Mouse (Mus musculus): Measurements from ENCODE around the gene Klhdc8b.

Gene Klhdc8b

DNA sequence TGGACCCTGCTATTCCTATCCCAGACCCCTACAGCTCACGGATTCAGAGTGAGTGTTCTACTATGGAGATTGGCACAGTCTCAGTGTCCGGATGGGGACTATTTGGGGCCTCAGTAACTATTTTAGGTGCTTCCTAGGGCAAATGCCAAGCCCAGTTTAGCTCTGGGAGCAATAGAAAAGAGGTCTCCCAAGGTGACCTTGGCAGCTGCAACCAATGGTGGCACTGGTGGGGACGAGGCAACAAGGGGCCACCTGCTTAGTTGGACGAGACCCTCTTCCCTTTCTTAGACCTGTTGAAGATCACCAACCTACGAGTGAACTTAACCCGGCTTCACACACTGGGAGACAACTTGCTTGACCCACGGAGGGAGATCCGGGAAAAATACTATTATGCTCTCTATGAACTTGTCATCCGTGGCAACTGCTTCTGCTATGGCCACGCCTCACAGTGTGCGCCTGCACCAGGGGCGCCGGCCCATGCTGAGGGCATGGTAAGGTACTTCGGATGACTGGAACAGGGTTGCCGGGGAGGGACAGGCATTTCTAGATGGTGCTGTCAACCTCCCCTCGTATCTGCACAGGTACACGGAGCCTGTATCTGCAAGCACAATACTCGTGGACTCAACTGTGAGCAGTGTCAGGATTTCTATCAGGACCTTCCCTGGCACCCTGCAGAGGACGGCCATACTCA, 20.3 kb upstream of the Klhdc8b start:
- DNase-seq (ENCODE audit: low spot score), result no peak

DNA sequence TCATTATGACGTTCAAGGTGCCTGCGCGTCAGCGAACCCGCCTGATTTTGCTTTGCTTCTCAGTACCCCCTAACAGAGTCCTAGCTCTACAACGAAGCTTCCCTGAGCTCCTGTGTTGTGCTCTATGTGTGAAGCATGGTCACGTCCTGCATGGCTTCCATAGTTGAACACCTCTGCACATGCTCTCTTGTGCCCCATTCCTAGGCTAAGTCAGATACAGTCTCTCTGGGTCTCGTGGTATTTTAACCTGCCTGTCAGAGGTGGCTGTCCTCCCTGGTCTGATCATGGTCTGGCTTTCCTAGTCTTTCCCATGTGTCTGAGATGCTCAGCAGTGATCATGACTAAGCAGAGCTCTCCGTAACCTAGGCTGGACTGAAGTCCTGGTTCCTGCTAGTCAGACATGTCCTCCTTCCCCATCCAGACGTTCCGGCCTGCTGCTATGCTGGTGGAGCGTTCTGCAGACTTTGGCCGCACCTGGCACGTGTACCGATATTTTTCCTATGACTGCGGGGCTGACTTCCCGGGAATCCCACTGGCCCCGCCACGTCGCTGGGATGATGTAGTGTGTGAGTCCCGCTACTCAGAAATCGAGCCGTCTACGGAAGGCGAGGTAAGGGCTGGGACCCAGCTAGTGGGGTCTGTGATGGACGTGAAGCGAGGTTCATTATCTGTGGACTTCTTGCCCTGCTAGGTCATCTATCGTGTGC, 19.6 kb upstream of the Klhdc8b start:
- no peak for DNase-seq (ENCODE audit: low spot score)

DNA sequence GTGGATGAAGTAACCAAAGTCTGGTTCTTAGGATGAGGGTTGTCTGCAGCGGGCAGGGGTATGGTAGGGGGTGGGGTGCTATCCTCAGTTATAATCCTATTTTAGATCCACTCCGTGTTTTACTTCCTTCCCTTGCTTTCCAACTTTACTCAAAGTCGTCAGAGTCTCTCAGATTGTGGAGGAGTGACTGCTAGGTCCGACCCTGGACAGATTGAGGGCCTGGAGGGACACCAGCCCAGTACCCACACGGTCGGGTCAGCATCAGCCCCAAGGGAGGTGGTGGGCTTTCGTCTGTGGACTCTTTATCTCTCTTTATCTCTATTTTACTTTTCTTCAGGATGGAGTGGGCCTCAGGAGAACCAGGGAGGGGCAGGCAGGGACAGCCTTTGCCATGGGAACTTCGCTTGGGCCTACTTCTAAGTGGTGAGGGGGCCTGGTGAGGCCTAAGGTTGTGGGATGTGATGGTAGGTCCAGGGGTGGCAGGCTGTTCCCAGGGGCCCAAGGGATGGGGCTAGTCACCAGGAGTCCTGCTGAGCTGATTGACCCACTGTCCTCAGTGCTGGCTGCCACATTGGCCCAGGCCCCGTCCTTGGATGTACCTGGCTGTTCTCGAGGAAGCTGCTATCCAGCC, 18.5 kb upstream of the Klhdc8b start, which contains the start of gene Lamb2:
TSS of gene Lamb2 (plus strand) at position 16 of the 631 bp plus-strand sequence.
- DNase-seq (ENCODE audit: low spot score), result no peak

GRCm38 (mm10) chr9:108479241-108479640, 17.9 kb upstream of the Klhdc8b start:
- DNase-seq (ENCODE audit: low spot score), result no peak

DNA sequence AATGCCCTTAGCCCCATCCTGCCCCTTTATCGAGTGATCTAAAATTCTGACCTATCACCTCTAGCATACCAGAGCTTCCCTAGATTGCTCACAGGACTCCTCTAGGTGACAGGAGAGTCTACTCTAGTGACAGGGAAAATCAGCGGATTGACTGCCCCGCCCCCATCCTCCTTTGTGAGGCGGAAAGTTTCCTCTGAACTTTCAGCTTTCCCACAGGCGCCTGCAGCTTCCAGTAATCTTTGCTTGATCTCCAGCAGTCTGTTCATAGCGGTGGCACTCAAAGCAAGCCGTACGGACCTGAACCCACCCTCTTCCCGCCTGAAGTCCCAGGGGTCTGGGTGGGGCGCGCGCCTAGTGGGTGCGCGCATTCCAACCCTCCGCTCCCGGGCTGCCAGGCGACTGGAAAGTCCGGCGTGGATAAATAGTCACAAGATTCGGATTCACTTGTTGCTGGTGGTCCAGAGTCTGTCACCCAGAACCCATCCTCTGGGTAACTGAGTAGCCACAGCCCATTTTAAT, 17.3 kb upstream of the Klhdc8b start:
- no peak for DNase-seq (ENCODE audit: low spot score)

- no peak for DNase-seq (ENCODE audit: low spot score)
These were observed 13.1 kb upstream of the Klhdc8b start for GRCm38 (mm10) chr9:108474528-108474927.

DNA sequence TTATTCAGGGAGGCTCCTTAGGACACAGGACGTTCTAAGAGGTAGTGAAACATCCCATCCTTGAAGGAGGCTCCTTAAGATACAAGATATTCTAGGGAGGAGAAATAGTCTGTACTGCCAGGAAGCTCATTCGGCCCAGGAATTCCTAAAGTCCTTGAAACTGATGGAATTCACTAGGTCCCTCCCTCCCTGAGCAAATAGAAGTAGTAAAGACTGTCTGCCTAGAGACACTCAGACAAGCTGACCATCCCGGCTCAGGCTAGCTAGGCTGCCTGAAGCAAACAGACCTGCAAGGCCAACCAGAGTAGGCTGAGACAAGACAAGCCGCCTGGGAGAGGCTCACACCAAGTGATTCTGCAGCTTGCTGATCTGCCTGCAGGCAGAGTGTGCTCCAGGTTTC, 8.5 kb upstream of the Klhdc8b start:
- DNase-seq (ENCODE audit: low spot score), result no peak

GRCm38 (mm10) chr9:108469430-108469829, 8.0 kb upstream of the Klhdc8b start:
- DNase-seq (ENCODE audit: low spot score), result no peak

DNA sequence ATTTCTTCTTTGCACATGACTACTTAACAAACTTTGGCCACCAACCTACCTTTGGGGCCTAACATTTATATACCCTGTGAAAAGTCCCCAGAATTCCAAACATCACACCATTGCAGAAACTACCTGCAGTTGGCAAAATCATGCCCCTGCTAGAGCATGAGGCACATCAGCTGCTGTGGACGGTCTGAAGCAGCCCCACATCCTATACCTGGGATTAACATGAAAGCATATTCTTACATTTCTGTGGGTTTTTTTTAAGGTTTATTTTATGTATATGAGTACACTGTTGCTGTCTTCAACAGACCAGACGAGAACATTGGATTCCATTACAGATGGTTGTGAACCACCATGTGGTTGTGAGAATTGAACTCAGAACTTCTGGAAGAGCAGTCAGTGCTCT, 4.8 kb upstream of the Klhdc8b start:
- DNase-seq (ENCODE audit: low spot score), result no peak

- DNase-seq (ENCODE audit: low spot score), result no peak
These were observed 2.3 kb upstream of the Klhdc8b start for GRCm38 (mm10) chr9:108463713-108464112.

DNA sequence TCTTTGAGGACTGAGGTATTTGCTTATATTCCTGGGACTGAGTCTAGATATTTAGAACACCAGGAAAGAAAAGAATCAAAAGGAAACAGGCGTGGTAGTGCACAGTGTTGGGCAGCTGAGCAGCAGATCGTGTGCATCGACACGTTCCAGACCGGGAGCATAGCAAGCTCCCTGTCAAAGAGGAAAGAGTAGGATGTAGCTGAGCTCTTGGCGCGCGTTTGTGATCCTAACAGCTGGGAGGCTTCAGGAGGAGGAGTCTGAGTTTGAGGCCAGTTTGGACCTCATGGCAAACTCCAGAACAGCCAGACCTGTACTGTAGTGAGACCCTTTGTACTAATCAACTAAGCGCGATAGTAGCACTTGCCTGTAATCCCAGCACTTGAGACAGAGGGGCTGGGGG, 811 bp upstream of the Klhdc8b start:
- DNase-seq (ENCODE audit: low spot score), result no peak

- DNase-seq (ENCODE audit: low spot score), result no peak
These were observed 294 bp upstream of the Klhdc8b start for GRCm38 (mm10) chr9:108461675-108462074.

GRCm38 (mm10) chr9:108460319-108461178, 832 bp downstream of the Klhdc8b start, which contains the start of gene Ccdc71:
Ccdc71 (plus strand) TSS chr9:108460527.
- DNase-seq (ENCODE audit: low spot score), result peak; percentile 78

DNA sequence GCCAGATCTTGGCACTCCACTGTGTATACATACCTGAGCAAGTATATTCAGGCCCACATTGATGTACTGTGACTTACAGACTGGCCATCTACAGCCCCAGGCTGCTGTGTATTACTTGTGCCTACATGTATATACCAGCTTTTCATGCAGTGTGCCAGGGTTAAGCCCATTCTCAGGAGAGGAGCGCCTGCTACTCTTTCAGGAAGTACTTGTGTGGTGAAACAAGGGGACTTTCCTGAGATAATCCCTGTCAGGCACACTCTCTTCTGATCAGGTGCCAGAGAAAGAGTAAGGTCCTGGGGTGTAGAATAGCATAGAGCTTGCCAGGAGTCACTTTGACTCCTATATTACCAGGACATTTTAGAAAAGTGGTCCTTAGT, 1.5 kb downstream of the Klhdc8b start:
- no peak for DNase-seq (ENCODE audit: low spot score)

DNA sequence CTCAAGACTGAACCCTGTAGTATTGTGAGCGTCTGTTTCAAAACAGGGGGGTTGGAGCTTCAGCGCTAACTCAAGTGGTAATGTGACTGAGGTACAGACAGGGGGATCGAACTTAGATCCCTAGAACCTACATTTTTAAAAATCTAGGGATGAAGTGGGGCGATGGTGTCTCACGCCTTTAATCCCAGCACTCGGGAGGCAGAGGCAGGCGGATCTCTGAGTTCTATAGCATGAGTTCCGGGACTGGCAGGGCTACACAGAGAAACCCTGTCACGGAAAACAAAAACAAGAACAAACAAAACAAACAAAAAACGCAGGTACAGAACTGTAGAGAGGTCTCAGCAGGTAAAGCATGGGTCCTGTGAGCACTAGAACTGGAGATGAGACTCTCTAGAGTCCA, 4.4 kb downstream of the Klhdc8b start:
- DNase-seq (ENCODE audit: low spot score), result no peak

- no peak for DNase-seq (ENCODE audit: low spot score)
These were observed 5.4 kb downstream of the Klhdc8b start for GRCm38 (mm10) chr9:108455747-108456571.

- no peak for DNase-seq (ENCODE audit: low spot score)
These were observed 7.0 kb downstream of the Klhdc8b start for GRCm38 (mm10) chr9:108454429-108454828.

GRCm38 (mm10) chr9:108453458-108453857, 7.9 kb downstream of the Klhdc8b start:
- DNase-seq (ENCODE audit: low spot score), result no peak

DNA sequence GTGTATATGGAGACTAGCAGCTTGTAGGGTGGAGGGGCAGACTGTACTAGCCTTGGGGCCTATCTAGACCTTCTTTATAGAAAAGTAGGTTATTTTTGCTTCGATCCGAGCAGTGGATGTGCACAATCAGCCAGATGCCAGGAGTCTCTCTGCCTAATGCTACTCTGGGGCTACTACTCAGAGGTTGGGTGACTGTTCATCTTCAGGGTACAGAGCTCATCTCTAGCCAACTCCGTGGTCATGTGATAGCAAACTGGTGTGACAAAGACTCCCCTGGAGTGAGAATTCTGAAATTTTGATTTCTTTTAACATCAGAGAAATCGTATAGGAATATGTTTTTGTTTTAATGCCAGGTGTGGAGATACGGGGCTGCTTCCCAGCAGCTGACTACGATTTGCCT, 8.5 kb downstream of the Klhdc8b start:
- DNase-seq (ENCODE audit: low spot score), result no peak

DNA sequence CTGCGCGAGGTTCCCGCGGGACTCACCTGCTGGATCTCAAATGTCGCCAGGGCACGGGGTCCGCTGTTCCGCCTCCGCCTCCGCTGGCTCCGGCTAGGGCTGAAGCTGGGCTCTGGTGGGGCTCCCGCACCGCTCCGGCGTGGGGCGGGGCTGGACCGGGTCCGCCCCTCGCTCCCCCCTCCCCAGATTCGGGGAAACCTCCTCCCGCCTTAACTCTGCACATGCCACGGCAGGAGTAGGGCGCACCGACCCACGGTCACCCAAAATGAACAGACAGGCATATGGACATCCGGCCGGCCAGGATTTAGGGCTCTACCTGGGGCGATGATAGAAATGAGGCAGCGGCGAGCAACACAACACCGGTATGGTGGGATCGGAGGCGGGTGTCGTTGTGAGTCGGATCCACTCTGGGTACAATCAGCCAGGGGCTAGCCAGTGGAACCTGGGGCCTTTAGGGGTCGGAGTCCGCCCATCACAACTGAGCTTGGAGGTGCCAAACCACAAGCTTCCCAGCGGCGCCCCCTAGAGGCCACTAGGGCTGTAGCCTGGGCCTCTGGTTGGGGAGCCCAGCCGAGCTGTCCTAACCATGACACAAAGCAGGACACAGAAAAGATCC, 9.0 kb downstream of the Klhdc8b start:
- DNase-seq (ENCODE audit: low spot score), result peak; percentile 89
